Mouse (Mus musculus) spleen, adult 2 months (tissue): ENCODE data around the gene Rps3.

Experiments used
- CTCF ChIP-seq: fragments of 200-500 bp; IDR thresholded peaks from 2 replicates; pipeline ENCODE4 v1.5.1; 2011; ENCODE audit warnings: mild to moderate bottlenecking, inconsistent platforms; ENCODE audit not compliant: insufficient read depth, insufficient read length, insufficient replicate concordance; ENCODE audit errors: extremely low read depth
- POLR2A ChIP-seq: fragments of 200-500 bp; IDR thresholded peaks from 2 replicates; pipeline ENCODE4 v1.6.1; 2011; ENCODE audit warnings: low read depth, low read length, inconsistent platforms

DNA sequence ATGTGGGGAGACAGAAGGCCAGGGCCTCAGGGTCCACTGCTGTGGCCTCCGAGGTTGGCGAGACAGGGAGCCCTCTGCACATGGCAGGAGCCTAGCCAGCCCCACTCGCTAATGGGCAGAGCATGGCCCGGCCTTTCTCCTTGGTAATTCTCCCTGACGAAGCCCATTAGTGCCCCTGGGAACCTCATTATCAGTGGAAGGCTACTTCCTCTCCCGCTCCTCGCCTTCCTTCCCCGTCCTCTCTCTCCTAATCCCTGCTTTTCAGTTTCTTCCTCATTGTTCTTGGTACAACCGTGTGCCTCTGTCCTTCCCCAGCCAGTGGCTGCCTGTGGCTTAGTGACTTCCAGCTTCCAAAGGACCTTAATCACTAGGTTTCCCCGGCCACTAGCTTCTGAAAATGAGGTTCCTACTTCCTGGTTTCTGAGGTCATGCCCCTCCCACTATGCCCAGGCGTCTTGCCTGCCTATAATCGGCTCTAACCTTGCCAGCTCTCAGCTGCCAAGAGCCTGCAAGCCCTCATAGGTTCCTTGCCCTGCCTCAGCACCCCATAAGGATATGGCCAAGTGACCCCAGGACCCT is 48.8 kb downstream of the Rps3 start:
- TF ChIP-seq CTCF (no peak), POLR2A (no peak)
